Mouse (Mus musculus) embryo, embryonic 11.5 days (tissue): ENCODE measurements at regions not wholly inside any gene's neighbourhood (a gene's known extent, or its start where the extent isn't known, plus 50 kb on each side); places are given as distances from the start of the nearest gene placed in this dataset.

ENCODE experiments used
- DNase-seq: peaks from one replicate; pipeline ENCODE4 v3.0.0-alpha.2; 2012; ENCODE audit warnings: low read depth, low spot score

DNA sequence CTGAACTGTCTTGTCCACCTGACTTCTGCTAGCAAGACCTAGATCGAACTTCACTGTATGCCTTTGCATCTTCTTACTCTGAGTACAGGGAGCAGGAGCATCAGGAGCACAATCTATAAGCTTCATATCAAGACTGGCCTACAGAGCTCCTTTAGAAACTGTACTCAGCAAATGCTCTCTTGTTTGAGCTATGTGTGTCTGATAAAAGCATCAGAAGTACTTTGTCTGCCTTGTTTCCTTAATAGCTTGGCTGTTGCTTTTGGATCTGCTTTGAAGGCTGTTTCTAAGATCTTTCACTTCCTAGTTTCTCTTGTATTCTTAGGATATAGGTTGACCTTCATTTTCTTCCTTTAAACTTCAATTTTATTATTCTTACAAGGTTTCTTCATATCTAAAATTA is 175.3 kb upstream of the Cypt12 start:
- DNase-seq, result no peak

GRCm38 (mm10) chr3:17779152-17779551 is 169.1 kb upstream of the Cypt12 start:
- DNase-seq, result no peak

- DNase-seq, result no peak
Measured at GRCm38 (mm10) chr3:17784076-17784475, 164.1 kb upstream of the Cypt12 start.

DNA sequence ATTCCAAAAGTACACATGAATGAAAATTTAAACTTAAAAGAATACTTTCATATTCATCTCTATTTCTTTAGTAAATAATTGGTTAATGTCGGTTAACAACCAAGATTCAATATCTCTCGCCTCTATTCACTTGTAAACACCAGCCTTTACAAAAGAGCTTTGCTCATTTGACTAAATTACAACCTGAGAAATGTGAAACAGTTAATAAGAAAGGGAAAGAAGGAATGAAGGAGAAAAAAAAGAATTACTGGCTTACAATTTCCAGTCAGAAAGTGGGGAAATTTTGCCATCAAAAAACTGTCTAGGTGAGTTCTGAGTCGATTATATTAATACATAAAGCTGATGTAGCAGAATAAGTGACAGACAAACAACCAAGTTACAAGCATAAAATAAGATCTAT is 163.6 kb upstream of the Cypt12 start:
- DNase-seq, result no peak

GRCm38 (mm10) chr3:17785106-17786022 is 162.8 kb upstream of the Cypt12 start:
- DNase-seq, result no peak

DNA sequence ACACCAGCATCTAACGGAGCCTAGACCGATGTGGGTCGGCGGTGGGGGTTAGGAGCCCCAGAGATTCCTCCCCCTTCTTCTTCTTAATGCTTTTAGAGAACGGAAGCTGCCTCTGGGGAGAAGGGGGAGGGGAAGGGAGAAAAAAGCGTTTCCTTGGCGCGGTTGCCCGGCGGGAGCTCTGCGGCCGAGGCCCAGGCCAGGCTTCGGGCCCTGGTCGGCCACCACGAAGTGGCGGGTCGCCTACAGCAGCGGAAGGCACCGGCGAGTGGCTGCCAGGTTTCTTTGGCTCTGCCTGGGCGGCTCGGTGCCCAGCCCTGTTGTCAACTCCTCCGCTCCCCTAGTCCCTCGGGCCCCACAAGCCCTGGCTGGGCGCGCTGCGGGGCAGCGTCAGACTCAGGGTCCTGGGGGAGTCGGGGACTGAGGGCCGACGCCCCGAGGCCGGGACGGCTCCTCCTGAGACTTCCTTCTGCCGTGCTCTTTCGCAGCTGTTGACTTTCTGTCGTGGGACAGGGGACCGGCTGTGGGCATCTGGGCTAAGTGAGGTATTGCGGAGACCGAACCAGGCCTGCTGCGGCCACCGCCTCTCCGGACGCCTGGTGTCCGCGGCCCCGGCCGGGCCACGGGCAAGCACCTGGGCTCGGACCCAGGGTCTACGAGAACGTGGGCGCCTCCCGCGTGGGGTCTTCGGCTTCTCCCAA is 162.0 kb upstream of the Cypt12 start:
- DNase-seq, result no peak

- DNase-seq, result no peak
Measured at GRCm38 (mm10) chr3:17786721-17787442, 161.3 kb upstream of the Cypt12 start.

DNA sequence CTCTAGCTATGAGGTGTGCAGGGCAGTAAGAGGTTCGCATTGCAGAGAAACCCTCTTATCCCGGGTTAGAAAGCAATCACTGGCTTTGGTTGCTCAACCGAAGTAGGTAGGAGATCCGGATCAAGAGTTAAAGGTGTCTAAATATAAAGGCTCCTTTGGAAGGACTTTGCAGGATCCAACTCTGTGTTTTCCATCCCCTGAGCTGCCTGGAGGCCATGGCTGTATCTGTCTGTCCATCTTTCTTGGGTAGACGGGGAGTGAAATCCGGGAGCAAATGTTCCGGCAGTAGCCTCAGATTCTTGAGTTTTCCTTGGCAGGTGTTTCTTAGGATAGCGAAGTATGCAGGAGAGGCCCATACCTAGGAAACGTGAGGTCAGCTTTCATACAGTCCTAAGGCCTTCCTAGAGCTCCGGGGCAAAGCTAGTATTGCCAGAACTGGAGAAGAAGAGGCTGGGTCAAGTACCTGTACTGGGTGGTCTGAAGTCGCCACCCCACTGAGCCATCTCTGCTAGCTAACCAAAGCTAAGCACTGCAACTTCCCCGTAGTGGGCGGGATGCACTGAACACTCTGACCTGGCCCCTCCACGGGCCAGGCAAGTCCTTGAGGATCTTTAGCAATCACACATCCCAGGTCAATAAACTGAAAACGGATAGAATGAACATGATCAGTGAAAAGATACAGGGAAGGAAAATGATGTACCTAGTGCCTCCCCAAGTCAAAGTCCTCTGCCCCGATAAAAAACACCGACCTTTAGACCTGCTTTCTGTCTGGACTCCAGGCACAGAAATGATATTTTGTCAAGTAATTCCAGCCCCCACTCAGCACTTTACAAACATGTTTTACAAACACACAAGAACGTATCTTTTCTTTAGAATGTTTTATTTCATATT is 160.5 kb upstream of the Cypt12 start:
- no peak for DNase-seq

GRCm38 (mm10) chr3:17788334-17788720 is 159.9 kb upstream of the Cypt12 start:
- DNase-seq, result no peak

DNA sequence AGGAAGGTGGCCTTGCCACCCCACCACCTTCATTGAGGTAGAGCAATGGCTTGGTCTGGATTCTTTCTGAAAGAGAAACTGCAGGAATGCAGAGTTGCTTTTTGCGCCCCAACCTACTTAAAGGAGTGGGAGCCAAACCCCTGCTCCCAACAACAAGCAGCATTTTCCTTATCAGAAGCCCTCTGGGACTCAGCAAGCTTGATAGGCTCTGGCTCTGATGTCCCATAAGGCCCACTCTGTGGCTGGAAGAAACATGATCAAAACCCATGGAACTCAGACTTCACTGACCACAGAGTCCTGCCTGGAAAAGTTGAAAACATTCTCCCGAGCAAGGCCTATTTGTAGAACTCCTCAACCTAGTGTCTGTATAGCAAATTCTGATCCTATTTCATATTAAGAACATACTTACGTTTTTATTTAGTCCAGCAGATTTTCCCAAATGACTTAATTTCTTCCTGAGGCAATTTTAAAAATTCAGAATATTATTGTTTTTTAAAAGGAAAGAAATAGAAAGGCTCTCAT is 159.4 kb upstream of the Cypt12 start:
- DNase-seq, result no peak

DNA sequence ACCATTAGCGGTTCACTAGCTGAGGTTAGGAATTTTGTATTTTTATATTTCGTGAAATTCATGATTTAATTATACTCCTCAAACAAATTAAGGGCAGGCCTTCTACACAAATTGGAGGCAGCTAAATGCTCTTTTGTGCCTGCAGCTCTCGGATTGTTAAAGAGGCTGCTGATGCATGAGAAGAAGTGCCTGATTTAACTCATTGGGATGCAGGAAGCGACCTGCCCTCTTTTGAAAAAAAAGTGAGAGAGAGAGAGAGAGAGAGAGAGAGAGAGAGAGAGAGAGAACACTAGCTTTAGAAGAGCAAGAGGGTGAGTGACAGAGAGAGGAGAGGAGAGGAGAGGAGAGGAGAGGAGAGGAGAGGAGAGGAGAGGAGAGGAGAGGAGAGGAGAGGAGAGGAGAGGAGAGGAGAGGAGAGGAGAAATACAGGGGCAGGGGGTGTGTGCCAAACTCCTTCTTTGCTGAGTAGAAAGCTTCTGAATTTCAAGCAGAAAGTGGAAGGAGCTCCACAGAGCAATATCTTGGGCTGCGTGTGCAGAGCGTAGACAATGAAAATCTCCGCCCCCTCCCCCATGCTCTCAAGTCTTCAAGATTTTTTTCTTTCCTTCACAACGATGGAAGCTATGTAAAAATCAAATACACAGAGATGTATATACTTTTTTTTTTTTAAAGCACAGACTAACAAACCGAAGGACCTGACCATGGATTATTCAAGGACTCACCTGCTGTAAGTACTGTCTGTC is 158.6 kb upstream of the Cypt12 start:
- DNase-seq, result no peak

GRCm38 (mm10) chr3:17790331-17790730 is 157.9 kb upstream of the Cypt12 start:
- DNase-seq, result no peak

DNA sequence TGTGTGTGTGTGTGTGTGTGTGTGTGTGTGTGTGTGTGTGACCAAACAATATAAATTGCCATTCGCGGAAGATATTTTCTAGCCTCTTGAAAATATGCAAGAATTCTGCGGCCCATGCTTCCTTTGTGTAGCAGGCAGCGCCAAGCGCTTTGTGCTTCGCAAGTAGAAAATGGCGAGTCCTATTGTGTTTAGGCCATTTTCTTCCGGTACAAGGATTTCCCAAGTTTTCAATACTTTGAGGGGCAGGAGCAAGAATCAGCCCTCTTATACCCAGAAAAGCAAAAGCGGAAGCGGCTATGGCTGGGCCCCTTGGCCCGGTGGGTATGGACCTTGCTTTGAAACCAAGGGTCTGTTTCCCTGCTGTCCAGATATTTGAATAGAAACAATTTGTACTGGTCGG is 157.4 kb upstream of the Cypt12 start:
- DNase-seq, result no peak

DNA sequence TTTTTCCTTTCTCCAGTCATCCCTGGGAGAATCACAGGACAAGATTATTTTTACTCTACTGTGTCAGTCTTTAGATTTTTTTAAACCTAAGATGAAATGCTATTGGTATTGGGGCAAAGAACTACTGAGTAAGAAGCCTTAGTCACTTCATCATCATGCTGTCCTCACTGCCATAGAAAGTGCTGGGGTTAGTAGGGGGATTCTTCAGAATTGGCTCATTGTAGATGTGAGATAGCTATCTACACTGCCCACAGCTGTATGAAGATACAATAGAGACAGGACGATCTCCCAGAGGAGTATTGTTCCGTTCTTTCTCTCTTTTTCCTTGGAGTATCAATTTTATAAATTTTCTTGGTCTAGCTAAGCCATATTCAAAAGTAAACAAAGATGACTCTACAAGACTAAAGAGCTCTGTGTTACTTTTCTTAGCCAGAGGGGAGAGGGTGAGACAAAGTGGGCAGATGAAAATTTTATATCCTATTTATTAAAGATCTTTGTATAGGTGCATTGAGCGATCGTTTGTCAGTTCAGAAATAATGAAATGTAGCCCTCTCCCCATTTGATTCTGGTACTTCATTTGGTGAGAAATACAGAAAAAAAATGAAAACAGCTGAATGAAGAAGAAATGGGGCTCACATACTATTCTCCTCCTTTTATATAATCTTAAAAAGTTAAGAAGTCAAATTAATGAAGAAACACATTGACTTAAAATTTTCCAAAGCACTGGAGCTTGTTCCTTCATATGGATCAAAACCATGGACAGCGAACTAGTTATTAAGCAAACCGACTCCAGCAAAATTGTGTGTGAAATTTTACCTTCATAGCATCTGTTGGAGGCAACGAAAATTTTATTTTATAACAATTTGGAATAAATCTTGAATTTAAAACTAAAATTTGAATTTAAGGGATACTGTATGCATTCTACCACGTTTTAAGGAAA is 156.6 kb upstream of the Cypt12 start:
- no peak for DNase-seq

GRCm38 (mm10) chr3:17792537-17793039 is 155.6 kb upstream of the Cypt12 start:
- DNase-seq, result no peak

GRCm38 (mm10) chr3:17793646-17794250 is 154.5 kb upstream of the Cypt12 start:
- no peak for DNase-seq

DNA sequence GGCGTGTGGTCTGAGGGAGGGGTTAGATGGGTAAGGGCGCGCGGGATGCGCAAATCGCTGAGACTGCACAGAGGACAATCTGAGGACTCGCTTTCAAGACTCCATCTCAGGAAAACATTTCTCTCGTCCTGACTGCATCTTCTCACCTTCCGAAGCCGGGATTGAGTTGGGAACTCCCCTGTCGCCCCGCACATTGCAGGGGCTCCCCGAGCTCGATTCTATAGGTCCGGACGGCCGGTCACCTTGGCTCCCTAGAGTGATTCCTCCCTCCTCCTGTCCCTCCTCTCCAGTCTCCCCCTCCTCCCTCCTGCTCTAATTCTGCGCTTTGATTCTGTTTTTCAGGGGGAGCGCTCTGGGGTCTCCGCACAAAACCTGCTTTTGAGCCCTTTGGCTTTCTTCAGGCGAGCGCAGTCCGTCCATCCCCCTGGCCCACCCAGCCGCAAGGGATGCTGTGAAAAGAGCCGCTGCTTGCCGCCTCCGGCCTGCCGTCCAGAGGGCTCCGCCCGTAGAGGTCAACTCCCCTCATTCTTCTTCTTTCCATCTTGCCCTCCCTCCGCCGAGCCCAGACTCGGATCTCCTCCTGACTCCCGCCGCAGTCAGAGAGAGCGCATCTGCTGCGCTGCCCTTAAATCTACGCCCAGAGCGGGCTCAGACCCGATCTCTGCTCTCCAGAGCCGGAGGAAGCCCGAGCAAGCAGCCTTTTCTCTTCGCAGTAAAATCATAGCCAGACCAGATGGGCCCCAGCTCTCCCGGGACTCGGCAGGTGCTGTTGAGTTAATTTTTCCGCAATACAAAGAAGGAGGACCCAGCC is 153.8 kb upstream of the Cypt12 start:
- DNase-seq, result no peak
